Comparison of ENCODE assay signal across 25 mouse cellular contexts in the genomic region with DNA sequence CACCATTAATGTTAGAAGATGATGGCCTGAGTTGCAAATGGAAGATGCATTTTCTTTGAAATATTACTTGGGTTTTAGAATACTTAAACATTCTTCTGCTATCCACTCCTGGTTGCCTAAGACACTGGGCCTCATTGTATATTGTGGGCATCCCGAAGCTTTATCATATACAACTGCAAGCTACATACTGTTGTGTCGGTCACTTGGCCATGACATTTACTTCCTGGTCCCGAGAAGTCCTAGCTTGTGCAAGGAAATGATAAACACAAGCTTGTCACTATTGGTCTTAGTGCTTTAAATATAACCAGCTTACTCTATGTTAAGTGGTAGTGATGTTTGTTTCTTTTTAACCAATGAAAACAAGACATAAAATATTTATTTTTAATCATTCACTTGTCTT.
"Had no signal": no experiment of that assay in that cellular context is flagged by ENCODE, and none has a peak within 500 bp of the region (broad histone marks: within the 10 kb centered on the region; RNA-seq: fewer than 3 reads in every experiment).

No protein-coding gene starts in this region.

- ATAC-seq: hindbrain, postnatal 0 days; intestine, embryonic 16.5 days had no signal

- H3K4me2 ChIP-seq: heart, embryonic 11.5 days; heart, embryonic 13.5 days; heart, embryonic 15.5 days; hindbrain, embryonic 13.5 days; hindbrain, embryonic 15.5 days; kidney, embryonic 15.5 days; limb, embryonic 12.5 days; liver, embryonic 15.5 days had no signal

- H3K27ac ChIP-seq: heart, adult 2 months; heart, embryonic 13.5 days; heart, embryonic 15.5 days; hindbrain, embryonic 13.5 days; hindbrain, embryonic 15.5 days; hindbrain, postnatal 0 days; kidney, embryonic 15.5 days; kidney, postnatal 0 days; limb, embryonic 10.5 days; limb, embryonic 12.5 days; liver, embryonic 15.5 days had no signal

- H3K9me3 ChIP-seq: heart, embryonic 13.5 days; heart, embryonic 15.5 days; hindbrain, embryonic 13.5 days; hindbrain, embryonic 15.5 days; kidney, embryonic 15.5 days; limb, embryonic 10.5 days; limb, embryonic 12.5 days; liver, embryonic 15.5 days had no signal

- H3K4me3 ChIP-seq: heart, adult 2 months; heart, embryonic 13.5 days; heart, embryonic 15.5 days; hindbrain, embryonic 13.5 days; hindbrain, embryonic 15.5 days; kidney, embryonic 15.5 days; limb, embryonic 10.5 days; limb, embryonic 12.5 days; liver, embryonic 15.5 days had no signal

- H3K4me1 ChIP-seq: heart, embryonic 13.5 days; heart, embryonic 15.5 days; hindbrain, embryonic 13.5 days; hindbrain, embryonic 15.5 days; kidney, embryonic 15.5 days; limb, embryonic 10.5 days; limb, embryonic 12.5 days; liver, embryonic 15.5 days had no signal

- DNase-seq: gastrocnemius, postnatal 14 days; gastrocnemius, postnatal 36 days; heart, adult 11 months; heart, adult 2 months; heart, postnatal 14 days; heart, postnatal 36 days; kidney, adult 11 months; kidney, adult 2 months; kidney, adult 9 months; kidney, postnatal 14 days; kidney, postnatal 36 days; layer of hippocampus, adult 9-11 months; layer of hippocampus, postnatal 36 days had no signal

- H3K27me3 ChIP-seq: heart, embryonic 13.5 days; heart, embryonic 15.5 days; hindbrain, embryonic 13.5 days; hindbrain, embryonic 15.5 days; kidney, embryonic 15.5 days; limb, embryonic 12.5 days; liver, embryonic 15.5 days had no signal

- H3K36me3 ChIP-seq: heart, embryonic 13.5 days; heart, embryonic 15.5 days; hindbrain, embryonic 13.5 days; hindbrain, embryonic 15.5 days; kidney, embryonic 15.5 days; limb, embryonic 10.5 days; limb, embryonic 12.5 days; liver, embryonic 15.5 days had no signal

- H3K9ac ChIP-seq: heart, embryonic 13.5 days; heart, embryonic 15.5 days; hindbrain, embryonic 13.5 days; hindbrain, embryonic 15.5 days; kidney, embryonic 15.5 days; limb, embryonic 12.5 days; liver, embryonic 15.5 days had no signal
